ENCODE assay signal across 27 mouse cellular contexts in genomic region chr14:75983891-75984290, GRCm38 (mm10). TPM values are rescaled to one million over a fixed set of nuclear protein-coding genes. Genes with fewer than 3 reads are reported as not detected.
DNase-seq lines count a peak whose midpoint lies in the region; ATAC-seq and TF ChIP-seq lines count a peak whose summit lies in the region.
"Had no signal": no experiment of that assay in that cellular context is flagged by ENCODE, and none has a peak within 500 bp of the region (broad histone marks: within the 10 kb centered on the region; RNA-seq: fewer than 3 reads in every experiment).

No protein-coding gene starts in this region.

- H3K9ac ChIP-seq in hindbrain, postnatal 0 days (replicated peaks; ENCODE audit: low read length) = no peak overlapping the region
- H3K9ac ChIP-seq in limb, embryonic 12.5 days (replicated peaks) = no peak overlapping the region
- no peak overlapping the region for H3K9ac ChIP-seq in limb, embryonic 14.5 days (ENCODE audit: low read depth, low read length, severe bottlenecking)
- H3K9ac ChIP-seq in midbrain, embryonic 14.5 days (replicated peaks; ENCODE audit: low read length) = no peak overlapping the region
- H3K9ac ChIP-seq: embryonic facial prominence, embryonic 12.5 days; embryonic facial prominence, embryonic 15.5 days; forebrain, postnatal 0 days had no signal

- H3K27me3 ChIP-seq in hindbrain, postnatal 0 days (ENCODE audit: insufficient read depth, low read length) = no peaks in the 10 kb centered on the region
- H3K27me3 ChIP-seq in hindbrain, embryonic 10.5 days (ENCODE audit: insufficient read depth, poor library complexity, severe bottlenecking) = no peaks in the 10 kb centered on the region
- no peaks in the 10 kb centered on the region for H3K27me3 ChIP-seq in limb, embryonic 12.5 days
- no peaks in the 10 kb centered on the region for H3K27me3 ChIP-seq in limb, embryonic 10.5 days (ENCODE audit: low read depth, poor library complexity, severe bottlenecking)
- H3K27me3 ChIP-seq in limb, embryonic 14.5 days (ENCODE audit: control insufficient read depth, insufficient read depth, low read length) = no peaks in the 10 kb centered on the region
- no peaks in the 10 kb centered on the region for H3K27me3 ChIP-seq in midbrain, embryonic 14.5 days (ENCODE audit: control insufficient read depth, insufficient read depth, low read length)
- H3K27me3 ChIP-seq: embryonic facial prominence, embryonic 12.5 days; embryonic facial prominence, embryonic 15.5 days had no signal

- peak; percentile 75 for ATAC-seq in frontal cortex, adult (ENCODE audit: low TSS enrichment)
- ATAC-seq in hindbrain, postnatal 0 days = no peak
- no peak for ATAC-seq in limb, embryonic 12.5 days (ENCODE audit: insufficient number of reproducible peaks, insufficient read depth, low FRiP score, low TSS enrichment, low read depth)
- ATAC-seq in limb, embryonic 14.5 days (ENCODE audit: low FRiP score, low read depth) = no peak
- no peak for ATAC-seq in midbrain, embryonic 14.5 days (ENCODE audit: low FRiP score, low TSS enrichment)
- ATAC-seq: forebrain, embryonic 14.5 days; forebrain, postnatal 0 days had no signal

- H3K4me3 ChIP-seq in hindbrain, postnatal 0 days (ENCODE audit: low read length) = no peak overlapping the region
- H3K4me3 ChIP-seq in hindbrain, embryonic 10.5 days = no peak overlapping the region
- H3K4me3 ChIP-seq in limb, embryonic 12.5 days (replicated peaks) = no peak overlapping the region
- H3K4me3 ChIP-seq in limb, embryonic 10.5 days = no peak overlapping the region
- no peak overlapping the region for H3K4me3 ChIP-seq in limb, embryonic 14.5 days (replicated peaks; ENCODE audit: low read length)
- H3K4me3 ChIP-seq in midbrain, embryonic 14.5 days (replicated peaks; ENCODE audit: low read depth, low read length) = no peak overlapping the region
- H3K4me3 ChIP-seq: embryonic facial prominence, embryonic 12.5 days; embryonic facial prominence, embryonic 15.5 days had no signal

- no peak for DNase-seq in frontal cortex, postnatal 14 days (ENCODE audit: low spot score in 2 of 2)
- DNase-seq in hindbrain, postnatal 0 days (ENCODE audit: low spot score) = no peak
- no peak for DNase-seq in hindbrain, embryonic 10.5 days (ENCODE audit: low spot score)
- no peak for DNase-seq in limb, embryonic 10.5 days (ENCODE audit: low spot score)
- no peak for DNase-seq in limb, embryonic 14.5 days (ENCODE audit: low spot score)
- DNase-seq in midbrain, embryonic 14.5 days = no peak
- DNase-seq: adrenal gland, postnatal 10 days; adrenal gland, postnatal 36 days; cerebellum, adult 11 months; cerebellum, adult 2 months; cerebellum, adult 9-11 months; cerebellum, postnatal 25 days; forebrain, postnatal 0 days; gastrocnemius, postnatal 10 days; heart, adult 11 months had no signal

- H3K36me3 ChIP-seq in hindbrain, postnatal 0 days (ENCODE audit: insufficient read depth, low read length) = no peaks in the 10 kb centered on the region
- H3K36me3 ChIP-seq in hindbrain, embryonic 10.5 days = peaks cover 3% of the 10 kb centered on the region
- no peaks in the 10 kb centered on the region for H3K36me3 ChIP-seq in limb, embryonic 12.5 days
- peaks cover 11% of the 10 kb centered on the region for H3K36me3 ChIP-seq in limb, embryonic 10.5 days
- H3K36me3 ChIP-seq in limb, embryonic 14.5 days (ENCODE audit: control insufficient read depth, insufficient read depth, low read length) = no peaks in the 10 kb centered on the region
- H3K36me3 ChIP-seq in midbrain, embryonic 14.5 days (ENCODE audit: control insufficient read depth, insufficient read depth, low read length) = no peaks in the 10 kb centered on the region
- H3K36me3 ChIP-seq: embryonic facial prominence, embryonic 12.5 days; embryonic facial prominence, embryonic 15.5 days had no signal

- WGBS in hindbrain, postnatal 0 days = 72% methylated on average over 2 of the region's 2 CpGs
- 90% methylated on average over 2 of the region's 2 CpGs for WGBS in hindbrain, embryonic 10.5 days
- WGBS in limb, embryonic 12.5 days = 88% methylated on average over 2 of the region's 2 CpGs
- 83% methylated on average over 2 of the region's 2 CpGs for WGBS in limb, embryonic 10.5 days
- WGBS in limb, embryonic 14.5 days = 75% methylated on average over 2 of the region's 2 CpGs
- WGBS in midbrain, embryonic 14.5 days = 85% methylated on average over 2 of the region's 2 CpGs

- H3K4me1 ChIP-seq in hindbrain, postnatal 0 days (ENCODE audit: insufficient read depth, low read length) = no peaks in the 10 kb centered on the region
- H3K4me1 ChIP-seq in hindbrain, embryonic 10.5 days (replicated peaks) = peaks cover 6% of the 10 kb centered on the region; the same call in 1 of the 2 replicates
- peaks cover 29% of the 10 kb centered on the region for H3K4me1 ChIP-seq in limb, embryonic 12.5 days (replicated peaks)
- H3K4me1 ChIP-seq in limb, embryonic 10.5 days = no peaks in the 10 kb centered on the region
- H3K4me1 ChIP-seq in limb, embryonic 14.5 days (ENCODE audit: control insufficient read depth, insufficient read depth, low read length) = peaks cover 26% of the 10 kb centered on the region
- H3K4me1 ChIP-seq in midbrain, embryonic 14.5 days (ENCODE audit: control insufficient read depth, insufficient read depth, low read length) = 0 out of 2 replicates have a peak, but pooled peaks cover 8% of the 10 kb centered on the region
- H3K4me1 ChIP-seq: embryonic facial prominence, embryonic 12.5 days had no signal

- TF ChIP-seq POLR2A in limb, embryonic 14.5 days (IDR thresholded peaks at IDR 0.05; ENCODE audit: borderline replicate concordance, extremely low read depth, insufficient read depth, insufficient read length) = no peak

- H3K4me2 ChIP-seq in hindbrain, postnatal 0 days (ENCODE audit: low read depth, low read length) = no peak overlapping the region
- no peak overlapping the region for H3K4me2 ChIP-seq in limb, embryonic 12.5 days
- no peak overlapping the region for H3K4me2 ChIP-seq in limb, embryonic 14.5 days (replicated peaks; ENCODE audit: low read depth, low read length, severe bottlenecking)
- H3K4me2 ChIP-seq in midbrain, embryonic 14.5 days (ENCODE audit: low read length) = no peak overlapping the region
- H3K4me2 ChIP-seq: embryonic facial prominence, embryonic 12.5 days; embryonic facial prominence, embryonic 15.5 days; heart, embryonic 11.5 days had no signal

- no peaks in the 10 kb centered on the region for H3K9me3 ChIP-seq in hindbrain, postnatal 0 days (ENCODE audit: low read length)
- no peaks in the 10 kb centered on the region for H3K9me3 ChIP-seq in hindbrain, embryonic 10.5 days
- H3K9me3 ChIP-seq in limb, embryonic 12.5 days = no peaks in the 10 kb centered on the region
- no peaks in the 10 kb centered on the region for H3K9me3 ChIP-seq in limb, embryonic 10.5 days (replicated peaks)
- H3K9me3 ChIP-seq in limb, embryonic 14.5 days (ENCODE audit: control insufficient read depth, low read length) = no peaks in the 10 kb centered on the region
- no peaks in the 10 kb centered on the region for H3K9me3 ChIP-seq in midbrain, embryonic 14.5 days (ENCODE audit: control insufficient read depth, low read length)
- H3K9me3 ChIP-seq: embryonic facial prominence, embryonic 12.5 days; embryonic facial prominence, embryonic 15.5 days had no signal

- H3K27ac ChIP-seq in hindbrain, postnatal 0 days = peak overlapping the region; percentile 69
- no peak overlapping the region for H3K27ac ChIP-seq in hindbrain, embryonic 10.5 days
- H3K27ac ChIP-seq in limb, embryonic 12.5 days = peak overlapping the region; percentile 56; the same call in 1 of the 2 replicates
- no peak overlapping the region for H3K27ac ChIP-seq in limb, embryonic 10.5 days
- 0 out of 2 replicates have a peak overlapping the region, but pooled peaks have one; percentile 10 for H3K27ac ChIP-seq in limb, embryonic 14.5 days (replicated peaks; ENCODE audit: low read depth, low read length)
- H3K27ac ChIP-seq in midbrain, embryonic 14.5 days (replicated peaks; ENCODE audit: low read depth, low read length) = no peak overlapping the region
- H3K27ac ChIP-seq: embryonic facial prominence, embryonic 12.5 days; embryonic facial prominence, embryonic 15.5 days had no signal

- TF ChIP-seq CTCF in hindbrain, postnatal 0 days (IDR thresholded peaks at IDR 0.05; ENCODE audit: low read depth) = no peak

RNA-seq across cellular contexts. Expression of gene Gtf2f2, which starts 26.8 kb away (rescaled TPM):
- total RNA-seq in hindbrain, postnatal 0 days (2014; rRNA removed) = 14.8 and 18.5 TPM in 2 replicates
- polyA plus RNA-seq in hindbrain, postnatal 0 days (2015; fragmentation: Nextera tagmentation; extraction: Ambion mirVana) = 40.9 and 41.3 TPM in 2 replicates
- 47.8 and 56.1 TPM in 2 replicates for polyA plus RNA-seq in hindbrain, embryonic 10.5 days (2016; fragmentation: Nextera tagmentation; extraction: Ambion mirVana)
- 52.5 and 52.8 TPM in 2 replicates for polyA plus RNA-seq in limb, embryonic 12.5 days (2016; fragmentation: Nextera tagmentation; extraction: Ambion mirVana)
- 60.1 and 67.9 TPM in 2 replicates for polyA plus RNA-seq in limb, embryonic 10.5 days (2016; fragmentation: Nextera tagmentation; extraction: Ambion mirVana)
- 12.1 and 22.1 TPM in 2 replicates for polyA plus RNA-seq in limb, embryonic 14.5 days (2012; rRNA removed)
- 34.7 and 37.6 TPM in 2 replicates for polyA plus RNA-seq in limb, embryonic 14.5 days (2014; fragmentation: Nextera tagmentation; extraction: Ambion mirVana)
- polyA plus RNA-seq in midbrain, embryonic 14.5 days (2014; fragmentation: Nextera tagmentation; extraction: Ambion mirVana) = 40.1 and 44.3 TPM in 2 replicates

RNA-seq across cellular contexts. Expression of gene Kctd4, which starts 29.1 kb away (rescaled TPM):
- total RNA-seq in hindbrain, postnatal 0 days (2014; rRNA removed) = 3.8 and 5.0 TPM in 2 replicates
- 6.0 and 7.0 TPM in 2 replicates for polyA plus RNA-seq in hindbrain, postnatal 0 days (2015; fragmentation: Nextera tagmentation; extraction: Ambion mirVana)
- polyA plus RNA-seq in hindbrain, embryonic 10.5 days (2016; fragmentation: Nextera tagmentation; extraction: Ambion mirVana) = 0.31 and 0.61 TPM in 2 replicates
- polyA plus RNA-seq in limb, embryonic 12.5 days (2016; fragmentation: Nextera tagmentation; extraction: Ambion mirVana) = 1.1 and 1.2 TPM in 2 replicates
- 0.63 and 0.65 TPM in 2 replicates for polyA plus RNA-seq in limb, embryonic 10.5 days (2016; fragmentation: Nextera tagmentation; extraction: Ambion mirVana)
- polyA plus RNA-seq in limb, embryonic 14.5 days (2012; rRNA removed) = 1.3 and 1.6 TPM in 2 replicates
- 1.3 and 1.4 TPM in 2 replicates for polyA plus RNA-seq in limb, embryonic 14.5 days (2014; fragmentation: Nextera tagmentation; extraction: Ambion mirVana)
- polyA plus RNA-seq in midbrain, embryonic 14.5 days (2014; fragmentation: Nextera tagmentation; extraction: Ambion mirVana) = 10.0 and 10.9 TPM in 2 replicates
- total RNA-seq: adrenal gland, adult 18-20 months; adrenal gland, postnatal 10 days; adrenal gland, postnatal 36 days; common myeloid progenitor, adult 5-6 weeks; gastrocnemius, adult 18-20 months; heart, adult 8-10 months; heart, postnatal 25 days; hematopoietic stem cell, adult 5-6 weeks had no signal

Comparison
In these comparisons a context has a peak if more than half of its experiments do, and no peak if none do; other contexts are left out.
1. H3K27ac ChIP-seq: peak in hindbrain, postnatal 0 days (single experiment), limb, embryonic 12.5 days (single experiment) and limb, embryonic 14.5 days (single experiment); none in hindbrain, embryonic 10.5 days (single experiment), limb, embryonic 10.5 days (single experiment) and midbrain, embryonic 14.5 days (single experiment).